Mouse (Mus musculus) stomach, embryonic 16.5 days (tissue): ENCODE results near the gene Dnah7b. TPM values are rescaled to one million over a fixed set of nuclear protein-coding genes. Genes with fewer than 3 reads are reported as not detected.
A peak's percentile ranks its signal among the peaks of the same experiment; 100 is the strongest.
"Not testable (repeated sequence)": the region's sequence is repeated elsewhere in the genome, so short reads cannot be mapped to it uniquely, and the experiment has no call there.

Experiments
- ATAC-seq: fragments of 200-750 bp; cut with Nextera tagmentation; 2 replicates; pipeline ENCODE4 v1.8.0; 2017; ENCODE audit warnings: moderate number of reproducible peaks, moderate TSS enrichment; ENCODE audit not compliant: insufficient read depth, low FRiP score
- H3K27ac ChIP-seq: fragments of 300-500 bp; sonication (generic); 2 replicates; pipeline ENCODE4 v1.5.1; 2014; ENCODE audit warnings: low read length
- H3K27me3 ChIP-seq: fragments of 300-500 bp; sonication (generic); 2 replicates; pipeline ENCODE4 v1.6.1; 2014; ENCODE audit warnings: low read length, control low read depth, mixed read lengths; ENCODE audit not compliant: control insufficient read depth, insufficient read depth
- H3K36me3 ChIP-seq: fragments of 300-500 bp; sonication (generic); 2 replicates; pipeline ENCODE4 v1.6.1; 2014; ENCODE audit warnings: low read length; ENCODE audit not compliant: control insufficient read depth, insufficient read depth
- H3K4me1 ChIP-seq: fragments of 300-500 bp; sonication (generic); 2 replicates; pipeline ENCODE4 v1.6.1; 2014; ENCODE audit warnings: low read length, control low read depth, mixed read lengths; ENCODE audit not compliant: control insufficient read depth, insufficient read depth
- H3K4me2 ChIP-seq: fragments of 300-500 bp; sonication (generic); 2 replicates; pipeline ENCODE4 v1.6.1; 2014; ENCODE audit warnings: low read depth, low read length, mixed read lengths
- H3K4me3 ChIP-seq: fragments of 300-500 bp; sonication (generic); replicated peaks from 2 replicates; pipeline ENCODE4 v1.5.1; 2014; ENCODE audit warnings: mild to moderate bottlenecking, low read length
- H3K9ac ChIP-seq: fragments of 300-500 bp; sonication (generic); 2 replicates; pipeline ENCODE4 v1.6.1; 2014; ENCODE audit warnings: low read length
- H3K9me3 ChIP-seq: fragments of 300-500 bp; sonication (generic); replicated peaks from 2 replicates; pipeline ENCODE4 v1.6.1; 2016; ENCODE audit warnings: low read length, control low read depth; ENCODE audit not compliant: control insufficient read depth
- WGBS: fragments of 180-500 bp; shearing (Covaris S2); extraction: QIAGEN DNeasy Blood & Tissue Kit; methylation state at CpG from one replicate; pipeline ENCODE4 v1.1.7; 2014; 5-methylcytosine and 5-hydroxymethylcytosine counted together
- polyA plus RNA-seq: library from polyadenylated mRNA; unstranded; fragments of >200 nt; fragmentation: Nextera tagmentation; extraction: Ambion mirVana; gene quantifications from 2 replicates; pipeline ENCODE4 v1.2.1, GENCODE M21; 2015

Gene Dnah7b
- 0.76 and 1.7 TPM in 2 replicates for polyA plus RNA-seq

GRCm38 (mm10) chr1:46066015-46066414 lies at the start of gene Dnah7b:
Dnah7b (plus strand) TSS chr1:46066315.
- H3K27me3 ChIP-seq = no peaks in the 10 kb centered on the region
- 19% methylated on average over 1 of the region's 1 CpGs for WGBS

GRCm38 (mm10) chr1:46018382-46018977 lies 47.6 kb upstream of the Dnah7b start:
- Histone ChIP-seq H3K4me2 (no peak overlapping the region), H3K9me3 (no peaks in the 10 kb centered on the region), H3K36me3 (no peaks in the 10 kb centered on the region), H3K4me1 (no peaks in the 10 kb centered on the region), H3K27me3 (no peaks in the 10 kb centered on the region), H3K9ac (no peak overlapping the region), H3K4me3 (no peak overlapping the region), H3K27ac (no peak overlapping the region)
- 0 out of 2 replicates have a peak, but pooled peaks have one; percentile 47 for ATAC-seq
- WGBS = 43% methylated on average over 2 of the region's 2 CpGs

More at GRCm38 (mm10) chr1:46066015-46066414, at the start of gene Dnah7b:
- Histone ChIP-seq H3K27ac (peak within 1 kb of the TSS; percentile 79), H3K4me1 (no peaks in the 10 kb centered on the region), H3K9ac (peak within 1 kb of the TSS; percentile 84), H3K4me2 (peak within 1 kb of the TSS; percentile 75), H3K36me3 (no peaks in the 10 kb centered on the region), H3K4me3 (peak within 1 kb of the TSS; percentile 68), H3K9me3 (no peaks in the 10 kb centered on the region)
- no peak for ATAC-seq

GRCm38 (mm10) chr1:46022262-46022661 lies 43.9 kb upstream of the Dnah7b start:
- 31% methylated on average over 2 of the region's 2 CpGs for WGBS

GRCm38 (mm10) chr1:46031993-46032555 lies 34.0 kb upstream of the Dnah7b start:
- WGBS = 76% methylated on average over 1 of the region's 1 CpGs
- ATAC-seq = no peak
- Histone ChIP-seq H3K27ac (no peak overlapping the region), H3K9ac (no peak overlapping the region), H3K4me3 (no peak overlapping the region), H3K9me3 (no peaks in the 10 kb centered on the region), H3K27me3 (no peaks in the 10 kb centered on the region), H3K4me1 (no peaks in the 10 kb centered on the region), H3K4me2 (no peak overlapping the region), H3K36me3 (no peaks in the 10 kb centered on the region)

More at GRCm38 (mm10) chr1:46022262-46022661, 43.9 kb upstream of the Dnah7b start:
- Histone ChIP-seq H3K4me3 (no peak overlapping the region), H3K4me1 (no peaks in the 10 kb centered on the region), H3K36me3 (no peaks in the 10 kb centered on the region), H3K9me3 (no peaks in the 10 kb centered on the region), H3K27me3 (no peaks in the 10 kb centered on the region), H3K27ac (no peak overlapping the region), H3K9ac (no peak overlapping the region), H3K4me2 (no peak overlapping the region)
- ATAC-seq = no peak

- no peaks in the 10 kb centered on the region for H3K36me3 ChIP-seq
- no peaks in the 10 kb centered on the region for H3K9me3 ChIP-seq
- H3K4me3 ChIP-seq = no peak overlapping the region
- ATAC-seq = no peak
- no peak overlapping the region for H3K27ac ChIP-seq
- H3K9ac ChIP-seq = no peak overlapping the region
- no peaks in the 10 kb centered on the region for H3K4me1 ChIP-seq
- no peaks in the 10 kb centered on the region for H3K27me3 ChIP-seq
- no peak overlapping the region for H3K4me2 ChIP-seq
These were observed 17.9 kb upstream of the Dnah7b start for GRCm38 (mm10) chr1:46048188-46048587.

GRCm38 (mm10) chr1:46066484-46067251 lies 553 bp downstream of the Dnah7b start:
- WGBS = under 1% methylated on average over 28 of the region's 28 CpGs
- no peaks in the 10 kb centered on the region for H3K4me1 ChIP-seq

GRCm38 (mm10) chr1:46068787-46069186 lies 2.7 kb downstream of the Dnah7b start:
- not testable (repeated sequence) for H3K36me3 ChIP-seq, H3K4me1 ChIP-seq, ATAC-seq, H3K9ac ChIP-seq, H3K9me3 ChIP-seq, H3K27me3 ChIP-seq, H3K27ac ChIP-seq, H3K4me2 ChIP-seq, H3K4me3 ChIP-seq
- WGBS = 75% methylated on average over 3 of the region's 3 CpGs

More at GRCm38 (mm10) chr1:46066484-46067251, 553 bp downstream of the Dnah7b start:
- peak overlapping the region; percentile 75 for H3K4me2 ChIP-seq
- no peaks in the 10 kb centered on the region for H3K9me3 ChIP-seq
- H3K27ac ChIP-seq = peak overlapping the region; percentile 79
- peak overlapping the region; percentile 84 for H3K9ac ChIP-seq
- peak; percentile 91 for ATAC-seq
- no peaks in the 10 kb centered on the region for H3K27me3 ChIP-seq
- H3K36me3 ChIP-seq = no peaks in the 10 kb centered on the region
- peak overlapping the region; percentile 68 for H3K4me3 ChIP-seq

- no peaks in the 10 kb centered on the region for H3K4me1 ChIP-seq
- H3K27me3 ChIP-seq = no peaks in the 10 kb centered on the region
- H3K36me3 ChIP-seq = no peaks in the 10 kb centered on the region
- 90% methylated on average over 2 of the region's 2 CpGs for WGBS
- H3K4me2 ChIP-seq = no peak overlapping the region
- H3K9ac ChIP-seq = no peak overlapping the region
- no peak overlapping the region for H3K4me3 ChIP-seq
- no peak for ATAC-seq
- no peaks in the 10 kb centered on the region for H3K9me3 ChIP-seq
- H3K27ac ChIP-seq = no peak overlapping the region
These were observed 11.8 kb downstream of the Dnah7b start for GRCm38 (mm10) chr1:46077891-46078290.

GRCm38 (mm10) chr1:46100484-46100883 lies 34.4 kb downstream of the Dnah7b start:
- H3K4me2 ChIP-seq = no peak overlapping the region
- ATAC-seq = no peak
- no peaks in the 10 kb centered on the region for H3K4me1 ChIP-seq
- no peak overlapping the region for H3K4me3 ChIP-seq
- H3K9me3 ChIP-seq = no peaks in the 10 kb centered on the region
- WGBS = 73% methylated on average over 2 of the region's 2 CpGs
- no peaks in the 10 kb centered on the region for H3K27me3 ChIP-seq
- H3K27ac ChIP-seq = no peak overlapping the region
- no peak overlapping the region for H3K9ac ChIP-seq
- H3K36me3 ChIP-seq = no peaks in the 10 kb centered on the region
